Mouse (Mus musculus) large intestine, adult 2 months (tissue): ENCODE data around the gene Lce1a1. TPM values are rescaled to one million over a fixed set of nuclear protein-coding genes. Genes with fewer than 3 reads are reported as not detected.
"Not testable (repeated sequence)": the region's sequence is repeated elsewhere in the genome, so short reads cannot be mapped to it uniquely, and the experiment has no call there.

Experiments used
- DNase-seq: peaks from one replicate; pipeline ENCODE4 v3.0.0-alpha.2; 2012; ENCODE audit warnings: low read depth, low spot score
- WGBS: fragments of 180-500 bp; shearing (Covaris S2); methylation state at CpG from one replicate; pipeline ENCODE4 v1.1.7; 2018; 5-methylcytosine and 5-hydroxymethylcytosine counted together
- polyA plus RNA-seq: library from polyadenylated mRNA; depleted of rRNA; stranded (reverse); fragments of >200 nt; gene quantifications from 2 replicates; pipeline ENCODE4 v1.2.3, GENCODE M21; 2012; rRNA removed

Gene Lce1a1
- not detected in 2 replicates for polyA plus RNA-seq

- 84% methylated on average over 1 of the region's 1 CpGs for WGBS
- no peak for DNase-seq
Measured at GRCm38 (mm10) chr3:92648207-92648606, at the start of gene Lce1a1. Lce1a1 (minus strand) TSS chr3:92648307.

GRCm38 (mm10) chr3:92694613-92695012 is 46.5 kb upstream of the Lce1a1 start:
- WGBS = 14% methylated on average over 1 of the region's 1 CpGs
- DNase-seq = no peak

- DNase-seq = no peak
Measured at GRCm38 (mm10) chr3:92691688-92692087, 43.6 kb upstream of the Lce1a1 start.

- 74% methylated on average over 16 of the region's 16 CpGs for WGBS
- DNase-seq = not testable (repeated sequence)
Measured at GRCm38 (mm10) chr3:92689154-92689553, 41.0 kb upstream of the Lce1a1 start.

- 42% methylated on average over 2 of the region's 2 CpGs for WGBS
- DNase-seq = no peak
Measured at GRCm38 (mm10) chr3:92687110-92687509, 39.0 kb upstream of the Lce1a1 start, which contains the start of gene Lce1d. Lce1d (minus strand) TSS chr3:92687210.

GRCm38 (mm10) chr3:92678947-92679346 is 30.8 kb upstream of the Lce1a1 start, which contains the start of gene Lce1c:
Lce1c (plus strand) TSS chr3:92679247.
- DNase-seq = no peak
- 78% methylated on average over 4 of the region's 4 CpGs for WGBS

- no peak for DNase-seq
Measured at GRCm38 (mm10) chr3:92670215-92670614, 22.1 kb upstream of the Lce1a1 start, which contains the start of gene Lce1a2. Lce1a2 (minus strand) TSS chr3:92670315.

GRCm38 (mm10) chr3:92656826-92657225 is 8.7 kb upstream of the Lce1a1 start, which contains the start of gene Lce1b:
Lce1b (minus strand) TSS chr3:92656926.
- DNase-seq = no peak

- WGBS = 91% methylated on average over 15 of the region's 15 CpGs
- no peak for DNase-seq
Measured at GRCm38 (mm10) chr3:92639854-92640253, 8.3 kb downstream of the Lce1a1 start.

GRCm38 (mm10) chr3:92638653-92638991 is 9.5 kb downstream of the Lce1a1 start:
- no peak for DNase-seq
- WGBS = 56% methylated on average over 3 of the region's 3 CpGs

- 44% methylated on average over 1 of the region's 1 CpGs for WGBS
- no peak for DNase-seq
Measured at GRCm38 (mm10) chr3:92637745-92638652, 10.1 kb downstream of the Lce1a1 start.

GRCm38 (mm10) chr3:92621560-92621959 is 26.5 kb downstream of the Lce1a1 start, which contains the start of gene Lce6a:
Lce6a (minus strand) TSS chr3:92621660.
- DNase-seq = no peak
- WGBS = 46% methylated on average over 2 of the region's 2 CpGs

- WGBS = 33% methylated on average over 1 of the region's 1 CpGs
- DNase-seq = no peak
Measured at GRCm38 (mm10) chr3:92609804-92610203, 38.3 kb downstream of the Lce1a1 start.

GRCm38 (mm10) chr3:92607392-92607791 is 40.7 kb downstream of the Lce1a1 start, which contains the start of gene 2210017I01Rik:
2210017I01Rik (minus strand) TSS chr3:92607492.
- DNase-seq = no peak

GRCm38 (mm10) chr3:92602169-92602568 is 45.9 kb downstream of the Lce1a1 start:
- 40% methylated on average over 1 of the region's 1 CpGs for WGBS
- DNase-seq = no peak

GRCm38 (mm10) chr3:92600456-92600855 is 47.7 kb downstream of the Lce1a1 start:
- 24% methylated on average over 1 of the region's 1 CpGs for WGBS
- DNase-seq = no peak

- DNase-seq = no peak
Measured at GRCm38 (mm10) chr3:92599973-92600372, 48.1 kb downstream of the Lce1a1 start.

- no peak for DNase-seq
- WGBS = 71% methylated on average over 2 of the region's 2 CpGs
Measured at GRCm38 (mm10) chr3:92598429-92598828, 49.7 kb downstream of the Lce1a1 start.
